In genomic region chr1:138784019-138784418, GRCm38 (mm10) we compare ENCODE assay signal across 29 mouse cellular contexts.
DNase-seq lines count a peak whose midpoint lies in the region; ATAC-seq lines count a peak whose summit lies in the region.
"Had no signal": no experiment of that assay in that cellular context is flagged by ENCODE, and none has a peak within 500 bp of the region (broad histone marks: within the 10 kb centered on the region; RNA-seq: fewer than 3 reads in every experiment).

No protein-coding gene starts in this region.

- H3K9ac ChIP-seq in embryonic facial prominence, embryonic 11.5 days (replicated peaks; ENCODE audit: low read length), result no peak overlapping the region
- no peak overlapping the region for H3K9ac ChIP-seq in limb, embryonic 12.5 days (replicated peaks)
- H3K9ac ChIP-seq: embryonic facial prominence, embryonic 12.5 days; forebrain, embryonic 12.5 days; forebrain, embryonic 15.5 days; heart, embryonic 12.5 days; heart, embryonic 15.5 days; hindbrain, embryonic 13.5 days had no signal

- H3K27me3 ChIP-seq in embryonic facial prominence, embryonic 10.5 days (replicated peaks; ENCODE audit: low read depth, poor library complexity, severe bottlenecking), result no peaks in the 10 kb centered on the region
- no peaks in the 10 kb centered on the region for H3K27me3 ChIP-seq in embryonic facial prominence, embryonic 11.5 days (ENCODE audit: control insufficient read depth, insufficient read depth, low read length)
- no peaks in the 10 kb centered on the region for H3K27me3 ChIP-seq in limb, embryonic 12.5 days
- H3K27me3 ChIP-seq: embryonic facial prominence, embryonic 12.5 days; forebrain, embryonic 12.5 days; forebrain, embryonic 15.5 days; heart, embryonic 12.5 days; heart, embryonic 15.5 days had no signal

- H3K4me2 ChIP-seq in embryonic facial prominence, embryonic 11.5 days (ENCODE audit: low read depth, low read length), result no peak overlapping the region
- H3K4me2 ChIP-seq in limb, embryonic 12.5 days, result no peak overlapping the region
- H3K4me2 ChIP-seq: embryonic facial prominence, embryonic 12.5 days; forebrain, embryonic 12.5 days; forebrain, embryonic 15.5 days; heart, embryonic 12.5 days; heart, embryonic 15.5 days; hindbrain, embryonic 13.5 days had no signal

- no peak for ATAC-seq in embryonic facial prominence, embryonic 11.5 days (replicated peaks; ENCODE audit: insufficient number of reproducible peaks, low FRiP score, low TSS enrichment, low read depth)
- ATAC-seq in limb, embryonic 12.5 days (ENCODE audit: insufficient number of reproducible peaks, insufficient read depth, low FRiP score, low TSS enrichment, low read depth), result no peak
- no peak for ATAC-seq in frontal cortex, adult (ENCODE audit: low TSS enrichment)
- ATAC-seq: CD4-positive, CD25-positive, alpha-beta regulatory T cell, adult 4 months; forebrain, embryonic 15.5 days; hindbrain, embryonic 16.5 days; inflammation-experienced regulatory T-cells, adult 6 months; intestine, embryonic 16.5 days had no signal

- no peak overlapping the region for H3K27ac ChIP-seq in embryonic facial prominence, embryonic 10.5 days (replicated peaks)
- no peak overlapping the region for H3K27ac ChIP-seq in embryonic facial prominence, embryonic 11.5 days (replicated peaks; ENCODE audit: low read depth, low read length)
- peak overlapping the region; percentile 31; the same call in 1 of the 2 replicates for H3K27ac ChIP-seq in limb, embryonic 12.5 days
- H3K27ac ChIP-seq: embryonic facial prominence, embryonic 12.5 days; forebrain, embryonic 12.5 days; forebrain, embryonic 15.5 days; heart, embryonic 15.5 days; hindbrain, embryonic 10.5 days; hindbrain, embryonic 13.5 days had no signal

- peak; percentile 48 for DNase-seq in embryonic facial prominence, embryonic 10.5 days (ENCODE audit: low spot score)
- DNase-seq in embryonic facial prominence, embryonic 11.5 days (ENCODE audit: low spot score), result peak; percentile 75
- DNase-seq in hindlimb bud, embryonic 11.5 days (ENCODE audit: extremely low spot score, low read depth, low spot score), result peak; percentile 12
- no peak for DNase-seq in cerebellum, adult 9-10 months
- no peak for DNase-seq in ovary, postnatal 36 days (ENCODE audit: low spot score)
- DNase-seq in thymus, postnatal 36 days, result no peak
- DNase-seq: adrenal gland, adult 2 months; adrenal gland, postnatal 14 days; cerebellum, adult 18-20 months; cerebellum, adult 9-11 months; cerebellum, postnatal 25 days; gastrocnemius, postnatal 25 days; heart, adult 18-20 months; heart, postnatal 10 days; heart, postnatal 36 days had no signal

- H3K4me1 ChIP-seq in embryonic facial prominence, embryonic 10.5 days, result peaks cover 14% of the 10 kb centered on the region
- no peaks in the 10 kb centered on the region for H3K4me1 ChIP-seq in embryonic facial prominence, embryonic 11.5 days (ENCODE audit: control insufficient read depth, insufficient read depth, low read length)
- peaks cover 35% of the 10 kb centered on the region for H3K4me1 ChIP-seq in limb, embryonic 12.5 days (replicated peaks)
- H3K4me1 ChIP-seq: forebrain, embryonic 15.5 days; heart, embryonic 12.5 days; heart, embryonic 15.5 days; hindbrain, embryonic 10.5 days had no signal

- no peaks in the 10 kb centered on the region for H3K9me3 ChIP-seq in embryonic facial prominence, embryonic 10.5 days
- no peaks in the 10 kb centered on the region for H3K9me3 ChIP-seq in embryonic facial prominence, embryonic 11.5 days (replicated peaks; ENCODE audit: control insufficient read depth, low read length)
- H3K9me3 ChIP-seq in limb, embryonic 12.5 days, result no peaks in the 10 kb centered on the region
- H3K9me3 ChIP-seq: embryonic facial prominence, embryonic 12.5 days; forebrain, embryonic 12.5 days; forebrain, embryonic 15.5 days; heart, embryonic 12.5 days; heart, embryonic 15.5 days; hindbrain, embryonic 10.5 days; hindbrain, embryonic 13.5 days had no signal

- no peak overlapping the region for H3K4me3 ChIP-seq in embryonic facial prominence, embryonic 10.5 days
- H3K4me3 ChIP-seq in embryonic facial prominence, embryonic 11.5 days (ENCODE audit: low read depth, low read length), result no peak overlapping the region
- H3K4me3 ChIP-seq in limb, embryonic 12.5 days (replicated peaks), result no peak overlapping the region
- H3K4me3 ChIP-seq: embryonic facial prominence, embryonic 12.5 days; erythroblast, embryonic 14.5 days; forebrain, embryonic 12.5 days; forebrain, embryonic 15.5 days; heart, embryonic 12.5 days; heart, embryonic 15.5 days; hindbrain, embryonic 10.5 days; hindbrain, embryonic 13.5 days had no signal

- no peaks in the 10 kb centered on the region for H3K36me3 ChIP-seq in embryonic facial prominence, embryonic 10.5 days (replicated peaks)
- H3K36me3 ChIP-seq in embryonic facial prominence, embryonic 11.5 days (replicated peaks; ENCODE audit: control insufficient read depth, insufficient read depth, low read depth, low read length), result no peaks in the 10 kb centered on the region
- H3K36me3 ChIP-seq in limb, embryonic 12.5 days, result no peaks in the 10 kb centered on the region
- H3K36me3 ChIP-seq: embryonic facial prominence, embryonic 12.5 days; forebrain, embryonic 12.5 days; forebrain, embryonic 15.5 days; heart, embryonic 12.5 days; heart, embryonic 15.5 days; hindbrain, embryonic 10.5 days; hindbrain, embryonic 13.5 days had no signal

- WGBS in embryonic facial prominence, embryonic 10.5 days, result 35% methylated on average over 5 of the region's 5 CpGs
- WGBS in embryonic facial prominence, embryonic 11.5 days, result 38% methylated on average over 5 of the region's 5 CpGs
- 15% methylated on average over 5 of the region's 5 CpGs for WGBS in limb, embryonic 12.5 days

Comparison
In these comparisons a context has a peak if more than half of its experiments do, and no peak if none do; other contexts are left out.
1. DNase-seq: peak in embryonic facial prominence, embryonic 10.5 days (single experiment), embryonic facial prominence, embryonic 11.5 days (single experiment) and hindlimb bud, embryonic 11.5 days (single experiment); none in cerebellum, adult 9-10 months (single experiment), ovary, postnatal 36 days (single experiment) and thymus, postnatal 36 days (0 of 2).